Mouse (Mus musculus): Measurements from ENCODE around the gene Sgip1. TPM values are rescaled to one million over a fixed set of nuclear protein-coding genes. Genes with fewer than 3 reads are reported as not detected.

Gene Sgip1
- total and polyA plus RNA-seq, 3 experiments, result 0.92 to 5.6 TPM; not detected in 1

GRCm38 (mm10) chr4:102840956-102841729, 100.0 kb downstream of the Sgip1 start:
- Histone ChIP-seq H3K27ac (ENCODE audit: control insufficient read depth, low read depth, low read length) (no peak overlapping the region), H3K4me1 (ENCODE audit: control insufficient read depth in 1 of 2, insufficient read depth in 2 of 2, low read length in 2 of 2) (no peaks in the 10 kb centered on the region), H3K9ac (ENCODE audit: control insufficient read depth, low read depth, low read length, poor library complexity, severe bottlenecking) (no peak overlapping the region), H3K27me3 (ENCODE audit: control insufficient read depth in 1 of 2, insufficient read depth in 2 of 2, low read length in 2 of 2) (no peaks in the 10 kb centered on the region), H3K9me3 (replicated peaks; ENCODE audit: insufficient read depth, low read length) (no peaks in the 10 kb centered on the region), H3K79me2 (ENCODE audit: control insufficient read depth, insufficient read depth, low read length, poor library complexity) (no peaks in the 10 kb centered on the region), H3K4me3 (ENCODE audit: control insufficient read depth in 1 of 2, insufficient read depth in 1 of 2, low read depth in 2 of 2, low read length in 2 of 2) (no peak overlapping the region), H3K36me3 (ENCODE audit: control insufficient read depth in 1 of 2, insufficient read depth in 2 of 2, low read length in 2 of 2) (no peaks in the 10 kb centered on the region)
- TF ChIP-seq ZNF384 (IDR thresholded peaks at IDR 0.05; ENCODE audit: low read depth, low read length) (no peak), HCFC1 (IDR thresholded peaks at IDR 0.05; ENCODE audit: low read depth, low read length) (no peak), RCOR1 (IDR thresholded peaks at IDR 0.05; ENCODE audit: low read depth, low read length) (no peak), POLR2AphosphoS5 (IDR thresholded peaks at IDR 0.05; ENCODE audit: borderline replicate concordance, low read depth, low read length) (no peak), MAFK (IDR thresholded peaks at IDR 0.05; ENCODE audit: borderline replicate concordance, low read depth, low read length) (no peak), ZC3H11A (IDR thresholded peaks at IDR 0.05; ENCODE audit: low read depth, low read length) (no peak), RAD21 (IDR thresholded peaks at IDR 0.05; ENCODE audit: low read depth, low read length) (no peak), CTCF (IDR thresholded peaks at IDR 0.05 in 2 of 3, conservative IDR thresholded peaks at IDR 0.05 in 1 of 3; ENCODE audit: control insufficient read depth in 1 of 3, insufficient read depth in 1 of 3, low read depth in 2 of 3, low read length in 3 of 3, poor library complexity in 1 of 3, severe bottlenecking in 1 of 3) (no peak), TBP (IDR thresholded peaks at IDR 0.05; ENCODE audit: low read depth, low read length) (no peak), MAX (IDR thresholded peaks at IDR 0.05; ENCODE audit: low read length) (no peak), POLR2A (IDR thresholded peaks at IDR 0.05; ENCODE audit: control insufficient read depth in 1 of 2, insufficient read depth in 1 of 2, low read depth in 1 of 2, low read length in 2 of 2, poor library complexity in 1 of 2) (no peak), MAZ (IDR thresholded peaks at IDR 0.05; ENCODE audit: low read depth, low read length) (no peak), MXI1 (IDR thresholded peaks at IDR 0.05; ENCODE audit: low read depth, low read length) (no peak), BHLHE40 (IDR thresholded peaks at IDR 0.05; ENCODE audit: borderline replicate concordance, low read depth, low read length) (no peak), SIN3A (IDR thresholded peaks at IDR 0.05; ENCODE audit: low read length) (no peak), GABPA (IDR thresholded peaks at IDR 0.05; ENCODE audit: low read depth, low read length) (no peak), ETS1 (IDR thresholded peaks at IDR 0.05; ENCODE audit: low read depth, low read length) (no peak), EP300 (IDR thresholded peaks at IDR 0.05; ENCODE audit: low read depth in 1 of 2, low read length in 2 of 2) (no peak), GATA1 (IDR thresholded peaks at IDR 0.05; ENCODE audit: low read depth, low read length) (no peak)
- DNase-seq (ENCODE audit: low read depth, low spot score), result no peak

- Histone ChIP-seq H3K27ac (ENCODE audit: control insufficient read depth, low read depth, low read length) (no peak overlapping the region), H3K4me3 (ENCODE audit: control insufficient read depth in 1 of 2, insufficient read depth in 1 of 2, low read depth in 2 of 2, low read length in 2 of 2) (no peak overlapping the region), H3K9me3 (replicated peaks; ENCODE audit: insufficient read depth, low read length) (no peaks in the 10 kb centered on the region), H3K9ac (ENCODE audit: control insufficient read depth, low read depth, low read length, poor library complexity, severe bottlenecking) (no peak overlapping the region), H3K79me2 (ENCODE audit: control insufficient read depth, insufficient read depth, low read length, poor library complexity) (no peaks in the 10 kb centered on the region), H3K27me3 (ENCODE audit: control insufficient read depth in 1 of 2, insufficient read depth in 2 of 2, low read length in 2 of 2) (no peaks in the 10 kb centered on the region), H3K4me1 (ENCODE audit: control insufficient read depth in 1 of 2, insufficient read depth in 2 of 2, low read length in 2 of 2) (no peaks in the 10 kb centered on the region), H3K36me3 (ENCODE audit: control insufficient read depth in 1 of 2, insufficient read depth in 2 of 2, low read length in 2 of 2) (no peaks in the 10 kb centered on the region)
- no peak for TF ChIP-seq MAFK (IDR thresholded peaks at IDR 0.05; ENCODE audit: borderline replicate concordance, low read depth, low read length)
- no peak for TF ChIP-seq CTCF (IDR thresholded peaks at IDR 0.05 in 2 of 3, conservative IDR thresholded peaks at IDR 0.05 in 1 of 3; ENCODE audit: control insufficient read depth in 1 of 3, insufficient read depth in 1 of 3, low read depth in 2 of 3, low read length in 3 of 3, poor library complexity in 1 of 3, severe bottlenecking in 1 of 3)
- TF ChIP-seq POLR2AphosphoS5 (IDR thresholded peaks at IDR 0.05; ENCODE audit: borderline replicate concordance, low read depth, low read length), result no peak
- no peak for DNase-seq (ENCODE audit: low read depth, low spot score)
Measured at GRCm38 (mm10) chr4:102850498-102850897, 109.4 kb downstream of the Sgip1 start.
